Mouse (Mus musculus) embryonic stem cell, embryonic (primary cell): Measurements from ENCODE around the gene Olfml1.

Experiments used
- CTCF ChIA-PET, 4 experiments: fragments of 300-600 bp in 2 of 4; fragments of 350-600 bp in 2 of 4; sonication (Branson Sonifier 250); formaldehyde crosslinking; loops; one replicate each; lab custom pipeline; 2022; ENCODE audit warnings: inconsistent platforms in 2 of 4; lab: Charles Lee
- POLR2A ChIA-PET, 4 experiments: fragments of 300-600 bp in 2 of 4; fragments of 350-600 bp in 2 of 4; sonication (Branson Sonifier 250); formaldehyde crosslinking; loops; one replicate each; lab custom pipeline; 2022; ENCODE audit warnings: antibody characterized with exemption in 4 of 4, inconsistent platforms in 1 of 4; lab: Charles Lee

Olfml1 gene

GRCm38 (mm10) chr7:107618028-107618992 is 51.1 kb downstream of the Olfml1 start:
- ChIA-PET CTCF (interaction anchor here in 1 of 4 experiments (1.0 to 1.3 kb wide), 3 partner anchors 24 to 43 kb away, joined by 3 to 5 read pairs (median 4); partner anchors contain the start of gene Ppfibp2), POLR2A (interaction anchor here in 3 of 4 experiments (0.7 to 1.9 kb wide), 7 partner anchors 8 to 1829 kb away, joined by 3 to 8 read pairs (median 4); partner anchors contain the start of gene Ppfibp2 (in 1 of the 3))

- CTCF ChIA-PET: interaction anchor here in 1 of 4 experiments (1.1 kb wide), 1 partner anchor 42 kb away, joined by 4 read pairs; no protein-coding TSS in a partner anchor
- POLR2A ChIA-PET: interaction anchor here in 2 of 4 experiments (1.1 to 1.9 kb wide), 3 partner anchors 9 to 25 kb away, joined by 3 to 6 read pairs (median 4); no protein-coding TSS in a partner anchor
These were observed 52.0 kb downstream of the Olfml1 start for GRCm38 (mm10) chr7:107619225-107619624.

- POLR2A ChIA-PET: interaction anchor here in 1 of 4 experiments (0.6 kb wide), 2 partner anchors 48 to 104 kb away, joined by 3 read pairs; no protein-coding TSS in a partner anchor
- CTCF ChIA-PET: interaction anchor here in 1 of 4 experiments (0.6 kb wide), 1 partner anchor 83 kb away, joined by 4 read pairs; no protein-coding TSS in a partner anchor
These were observed 52.9 kb downstream of the Olfml1 start for GRCm38 (mm10) chr7:107620137-107620536.

GRCm38 (mm10) chr7:107624432-107624831 is 57.2 kb downstream of the Olfml1 start:
- ChIA-PET POLR2A (interaction anchor here in 1 of 4 experiments (0.8 kb wide), 1 partner anchor 29 kb away, joined by 4 read pairs; the partner anchor contains the start of gene Ppfibp2), CTCF (no interaction called here)

- ChIA-PET POLR2A (no interaction called here), CTCF (no interaction called here)
These were observed 57.8 kb downstream of the Olfml1 start, which contains the start of gene 5330417H12Rik for GRCm38 (mm10) chr7:107625061-107625460. 5330417H12Rik (minus strand) TSS chr7:107625161.

DNA sequence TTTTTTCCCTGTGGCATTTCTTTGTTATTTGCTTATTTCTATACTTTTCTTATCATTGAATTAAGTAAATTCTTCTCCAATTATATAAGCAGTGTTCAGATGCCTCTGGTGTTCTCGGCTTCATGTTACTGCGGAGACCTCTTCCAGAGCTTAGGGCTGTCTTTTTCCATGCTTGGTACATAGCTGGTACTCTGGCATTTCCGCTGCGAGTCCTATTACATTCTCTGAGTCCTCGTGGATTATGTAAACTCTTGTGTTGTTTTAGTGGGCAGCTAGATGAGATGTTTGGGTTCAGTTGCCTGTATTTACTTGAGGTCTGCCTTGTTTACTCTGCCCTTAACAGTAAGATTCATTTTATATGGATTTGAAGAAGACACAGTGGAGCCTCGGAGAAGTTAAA is 58.5 kb downstream of the Olfml1 start:
- ChIA-PET CTCF (no interaction called here), POLR2A (no interaction called here)

- CTCF ChIA-PET: no interaction called here
- POLR2A ChIA-PET: interaction anchor here in 1 of 4 experiments (0.9 kb wide), 1 partner anchor 34 kb away, joined by 4 read pairs; the partner anchor contains the start of gene Ppfibp2
These were observed 61.1 kb downstream of the Olfml1 start for GRCm38 (mm10) chr7:107628383-107628782.

DNA sequence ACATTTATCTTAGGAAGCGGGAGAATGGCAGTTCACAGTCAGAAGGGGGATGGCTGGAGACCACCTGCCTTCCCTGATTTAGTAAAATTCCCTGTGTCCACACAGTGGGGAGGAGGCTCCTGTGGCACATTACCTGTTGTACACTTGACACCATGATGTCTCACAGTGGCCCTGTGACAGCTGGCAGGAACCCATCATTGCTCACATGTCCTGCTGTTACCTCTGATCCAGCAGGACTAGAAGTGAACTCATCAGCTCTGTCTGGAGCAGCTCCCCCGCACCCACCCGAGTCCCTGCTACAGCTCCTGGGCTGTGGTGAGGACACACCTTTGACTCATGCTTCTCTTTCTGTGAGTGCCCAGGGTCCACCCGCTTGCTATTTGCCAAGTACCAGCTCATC is 66.0 kb downstream of the Olfml1 start:
- ChIA-PET POLR2A (interaction anchor here in 2 of 4 experiments (0.5 to 1.0 kb wide), 3 partner anchors 28 to 303 kb away, joined by 3 to 5 read pairs (median 3); no protein-coding TSS in a partner anchor), CTCF (no interaction called here)

DNA sequence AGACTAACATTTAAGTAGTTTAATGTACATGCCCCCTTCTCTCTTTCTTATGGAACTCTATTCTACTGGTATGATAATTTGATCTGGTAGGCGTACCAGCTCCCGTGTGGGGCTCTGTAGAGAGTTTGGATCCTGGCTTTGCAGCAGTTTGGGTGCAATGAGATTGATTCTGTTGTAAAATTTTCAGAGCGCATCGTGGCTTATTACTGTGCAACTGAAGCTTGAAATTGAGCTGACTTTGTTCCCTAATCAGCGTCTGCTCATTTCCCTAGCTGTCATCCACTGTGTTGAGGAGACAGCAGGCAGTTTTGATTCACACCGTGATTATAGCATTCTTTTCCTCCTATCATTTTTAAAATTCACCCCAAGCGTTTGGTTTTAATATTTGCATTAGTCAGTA is 70.2 kb downstream of the Olfml1 start:
- ChIA-PET POLR2A (interaction anchor here in 1 of 4 experiments (1.4 to 1.6 kb wide), 2 partner anchors 10 to 43 kb away, joined by 3 to 4 read pairs; no protein-coding TSS in a partner anchor), CTCF (no interaction called here)

DNA sequence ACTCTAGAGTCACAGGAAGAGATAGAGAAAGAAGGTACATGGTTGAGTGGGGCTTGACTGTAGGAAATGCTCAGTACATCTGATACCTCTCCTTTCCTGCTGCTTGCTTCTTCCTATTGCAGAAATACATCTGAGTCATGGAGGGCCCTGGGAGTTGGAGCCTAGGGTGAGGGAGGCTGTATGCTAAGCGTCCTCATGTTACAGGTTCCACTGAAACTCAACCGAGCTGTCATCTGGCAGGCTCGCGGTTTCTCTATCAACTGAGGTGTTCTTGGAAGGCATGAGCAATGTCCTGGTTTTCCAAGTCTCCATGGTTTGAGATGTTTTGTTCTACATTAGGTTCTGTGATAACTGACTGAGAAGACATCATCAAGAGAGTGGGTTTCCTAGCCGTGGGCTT is 70.8 kb downstream of the Olfml1 start:
- ChIA-PET POLR2A (interaction anchor here in 1 of 4 experiments (1.6 kb wide), 1 partner anchor 10 kb away, joined by 3 read pairs; no protein-coding TSS in a partner anchor), CTCF (interaction anchor here in 1 of 4 experiments (0.6 kb wide), 1 partner anchor 23 kb away, joined by 3 read pairs; no protein-coding TSS in a partner anchor)
